Mouse (Mus musculus) effector memory CD4-positive, alpha-beta T cell, adult 5 months (primary cell): Measurements from ENCODE around the gene Dapl1. TPM values are rescaled to one million over a fixed set of nuclear protein-coding genes. Genes with fewer than 3 reads are reported as not detected.

Experiments used
- polyA plus RNA-seq: library from polyadenylated mRNA; unstranded; fragments of 100-300 nt; shearing (Covaris generic); gene quantifications from one replicate; pipeline ENCODE4 v1.2.1, GENCODE M21; 2017

Dapl1 gene
- polyA plus RNA-seq = 7.4 TPM

DNA sequence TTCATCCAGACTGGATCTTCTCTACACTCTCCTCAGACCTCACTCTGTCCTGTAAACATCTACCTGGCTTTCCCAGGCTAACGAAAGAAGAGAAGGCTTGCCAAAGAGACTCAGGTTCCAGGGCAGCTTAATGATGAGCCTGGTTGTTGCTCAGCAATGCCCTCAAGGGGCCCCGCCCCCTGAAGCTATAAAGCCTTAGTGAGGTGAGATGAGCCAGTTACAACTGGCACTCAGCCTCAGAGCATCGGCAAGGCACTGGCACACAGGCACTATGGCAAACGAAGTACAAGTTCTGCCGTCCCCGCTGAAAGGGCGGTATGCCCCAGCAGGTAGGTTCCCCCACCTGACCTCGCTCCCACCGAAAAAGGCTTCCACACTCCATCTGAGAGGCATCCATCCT lies at the start of gene Dapl1:
Gene Dapl1, plus strand, starts transcription at position 216 of the 400 bp plus-strand sequence.

Other genes starting within 250 kb of the Dapl1 start
- 22.5 TPM for gene Tanc1, start 127.4 kb downstream of the Dapl1 start, polyA plus RNA-seq